Mouse (Mus musculus) cerebellum, adult (tissue): ENCODE measurements at regions not wholly inside any gene's neighbourhood (a gene's known extent, or its start where the extent isn't known, plus 50 kb on each side); places are given as distances from the start of the nearest gene placed in this dataset.
"Not testable (repeated sequence)": the region's sequence is repeated elsewhere in the genome, so short reads cannot be mapped to it uniquely, and the experiment has no call there.

ENCODE experiments used
- ATAC-seq: cut with Nextera tagmentation; 2 replicates; pipeline ENCODE4 v1.9.2; 2017; ENCODE audit warnings: mild to moderate bottlenecking, moderate library complexity, mixed read lengths; ENCODE audit not compliant: insufficient number of reproducible peaks, low FRiP score, low TSS enrichment

DNA sequence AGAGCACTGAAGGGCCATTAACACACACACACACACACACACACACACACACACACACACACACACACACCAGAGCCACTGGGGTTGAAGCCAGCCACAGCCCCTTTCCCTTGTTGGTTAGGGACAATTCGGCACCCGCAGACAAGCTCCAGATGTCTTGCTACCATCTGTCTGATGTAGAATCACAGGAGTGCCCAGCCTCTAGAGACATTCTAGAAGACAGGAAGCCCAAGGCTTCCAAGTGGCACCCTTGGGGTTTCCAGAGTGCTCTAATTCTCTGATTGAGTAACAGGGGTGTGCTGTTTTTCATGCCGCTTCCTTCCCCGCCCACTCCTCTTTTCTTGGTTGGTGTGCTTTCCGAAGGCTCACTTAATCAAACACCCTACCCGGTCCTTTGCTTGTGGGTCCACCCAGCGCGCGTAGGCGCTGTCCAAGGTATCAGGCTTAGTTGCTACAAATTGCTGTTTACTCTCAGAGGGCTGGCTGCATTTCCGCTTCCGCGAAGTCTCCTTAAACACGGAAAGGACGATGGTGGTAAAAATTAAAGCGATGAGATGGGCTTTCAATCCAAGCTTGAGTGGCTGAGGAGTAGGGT, 59.5 kb upstream of the Zbtb18 start:
- no peak for ATAC-seq

DNA sequence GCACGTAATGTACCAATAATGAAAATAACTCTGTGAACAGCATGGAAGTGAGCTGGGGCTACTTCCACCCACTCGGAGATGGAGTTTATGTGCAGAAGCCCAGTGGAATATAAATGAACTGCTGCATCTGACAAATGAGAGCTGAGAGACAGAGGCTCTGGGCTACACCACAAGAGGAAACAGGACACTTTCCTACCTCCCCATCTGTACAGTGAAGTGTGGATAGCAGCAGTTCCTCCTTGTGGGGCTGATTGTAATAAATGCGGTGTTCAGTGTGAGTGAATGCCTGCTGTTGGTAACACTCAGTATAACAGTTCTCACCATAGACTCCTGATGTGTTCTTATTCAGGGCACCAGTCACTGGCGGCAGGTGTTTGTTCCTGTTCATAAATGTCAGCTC, 60.0 kb upstream of the Zbtb18 start:
- ATAC-seq: no peak

DNA sequence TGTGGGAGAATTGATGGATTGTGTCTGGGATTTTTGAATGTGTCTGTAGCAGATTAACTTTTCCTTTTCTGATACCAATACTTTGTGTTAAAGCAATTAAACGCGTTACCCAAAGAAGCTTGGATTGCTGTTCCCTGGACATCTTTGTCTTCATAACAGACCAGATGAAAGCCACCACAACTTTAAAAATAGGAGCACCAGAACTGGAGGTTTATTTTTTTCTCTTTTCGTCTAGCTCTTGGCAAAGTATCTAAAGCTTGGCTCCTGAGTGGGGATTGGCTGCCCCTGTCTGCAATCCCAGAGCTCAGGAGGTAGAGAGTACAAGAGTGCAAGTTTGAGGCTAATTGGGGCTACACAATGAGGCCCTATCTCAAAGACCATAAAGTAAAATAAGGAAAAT, 64.0 kb upstream of the Zbtb18 start:
- ATAC-seq: no peak

DNA sequence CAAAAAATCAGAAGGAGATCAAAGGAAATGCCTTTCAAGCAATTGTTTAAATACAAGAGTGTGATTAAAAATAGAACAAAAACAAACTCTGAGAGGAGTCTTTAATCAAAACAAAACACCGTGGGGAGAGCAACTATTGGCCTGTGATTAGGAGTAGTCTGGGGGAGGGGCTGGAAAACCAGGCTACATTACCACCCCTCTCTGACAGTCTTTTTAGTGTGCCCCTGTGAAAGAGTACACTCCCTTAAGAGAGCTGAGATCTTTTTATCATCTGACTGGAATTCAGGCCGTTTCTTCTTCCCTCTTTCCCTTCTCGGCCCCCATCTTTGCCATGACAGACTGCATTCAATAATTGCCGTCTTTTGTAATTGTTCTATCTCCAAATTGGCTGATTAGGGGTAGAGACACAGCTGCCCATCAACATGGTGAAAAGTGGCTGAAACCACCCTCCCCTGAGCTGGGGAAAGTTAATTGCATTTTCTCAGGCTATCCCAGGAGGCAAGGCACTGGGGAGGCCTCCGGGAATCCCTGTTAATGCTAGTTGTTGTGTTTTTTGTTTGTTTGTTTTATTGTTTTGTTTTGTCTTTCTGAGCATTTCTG, 68.8 kb upstream of the Zbtb18 start:
- ATAC-seq: no peak

GRCm38 (mm10) chr1:177372066-177372465, 70.1 kb upstream of the Zbtb18 start:
- ATAC-seq: no peak

GRCm38 (mm10) chr1:177367864-177368610, 74.1 kb upstream of the Zbtb18 start:
- ATAC-seq: no peak

- no peak for ATAC-seq
These were observed 75.2 kb upstream of the Zbtb18 start for GRCm38 (mm10) chr1:177366914-177367313.

DNA sequence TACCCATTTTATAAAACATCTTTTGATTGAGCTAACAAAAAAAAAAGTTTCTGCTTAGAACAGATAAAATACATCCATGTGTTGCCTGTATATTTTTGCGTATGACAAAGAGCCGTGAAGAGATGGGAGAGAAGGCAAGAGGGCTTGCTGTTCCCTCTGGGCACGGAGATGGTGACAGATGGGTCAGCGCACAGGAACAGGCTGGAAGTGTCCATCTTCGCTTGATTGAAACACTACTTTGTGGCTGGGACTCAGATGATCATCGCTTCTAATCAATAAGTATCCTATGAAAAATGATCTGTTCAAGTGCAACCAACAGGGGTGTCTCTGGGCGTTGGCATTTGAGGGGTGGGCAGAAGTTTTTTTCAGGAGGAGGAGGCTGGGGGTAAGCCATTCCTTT, 75.7 kb upstream of the Zbtb18 start:
- ATAC-seq: peak; percentile 78; the same call in 1 of the 2 replicates

GRCm38 (mm10) chr1:177364355-177364754, 77.8 kb upstream of the Zbtb18 start:
- ATAC-seq: no peak

GRCm38 (mm10) chr1:177362398-177362797, 79.8 kb upstream of the Zbtb18 start:
- no peak for ATAC-seq

GRCm38 (mm10) chr1:177348400-177349092, 90.5 kb upstream of the Akt3 start:
- ATAC-seq: no peak

DNA sequence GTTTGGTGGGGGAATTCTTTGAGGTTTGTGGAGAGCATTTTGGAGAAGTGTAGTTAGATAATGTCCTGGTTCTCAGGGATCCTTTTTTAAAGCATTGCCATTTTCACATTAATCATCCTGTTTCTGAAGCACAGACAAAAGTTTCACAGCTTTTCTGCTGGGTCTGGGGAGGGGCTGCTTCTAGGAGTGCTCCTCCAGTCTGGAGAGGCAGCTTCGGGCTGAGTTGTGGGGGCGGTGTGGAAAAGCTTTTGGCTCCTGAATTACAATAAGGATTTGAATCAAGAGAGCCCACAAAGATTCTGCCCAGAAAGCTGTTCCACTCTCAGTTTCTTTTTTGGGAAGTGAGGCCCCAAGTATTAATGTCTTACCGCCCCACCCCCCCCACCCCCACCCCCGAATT, 89.2 kb upstream of the Akt3 start:
- no peak for ATAC-seq

- no peak for ATAC-seq
These were observed 88.5 kb upstream of the Akt3 start for GRCm38 (mm10) chr1:177346540-177346939.

- no peak for ATAC-seq
These were observed 87.5 kb upstream of the Akt3 start for GRCm38 (mm10) chr1:177345540-177345939.

DNA sequence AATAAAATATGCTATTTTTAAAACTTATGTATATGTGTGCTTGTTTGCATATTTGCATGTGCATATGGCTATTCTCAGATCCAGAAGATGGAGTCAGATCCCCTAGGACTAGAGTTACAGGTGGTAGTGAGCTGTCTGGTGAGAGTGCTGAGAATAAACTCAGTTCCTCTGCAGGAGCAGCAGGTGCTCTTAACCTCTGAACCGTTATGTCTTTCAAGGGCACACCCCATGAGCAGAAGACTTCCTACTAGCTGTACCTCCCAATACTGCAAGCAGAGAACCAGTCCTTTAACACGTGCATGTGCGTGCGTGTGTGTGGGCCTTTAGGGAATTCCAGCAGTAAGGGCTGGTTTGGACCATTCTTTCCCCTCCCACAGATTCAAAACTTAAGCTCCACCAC, 85.9 kb upstream of the Akt3 start:
- no peak for ATAC-seq

DNA sequence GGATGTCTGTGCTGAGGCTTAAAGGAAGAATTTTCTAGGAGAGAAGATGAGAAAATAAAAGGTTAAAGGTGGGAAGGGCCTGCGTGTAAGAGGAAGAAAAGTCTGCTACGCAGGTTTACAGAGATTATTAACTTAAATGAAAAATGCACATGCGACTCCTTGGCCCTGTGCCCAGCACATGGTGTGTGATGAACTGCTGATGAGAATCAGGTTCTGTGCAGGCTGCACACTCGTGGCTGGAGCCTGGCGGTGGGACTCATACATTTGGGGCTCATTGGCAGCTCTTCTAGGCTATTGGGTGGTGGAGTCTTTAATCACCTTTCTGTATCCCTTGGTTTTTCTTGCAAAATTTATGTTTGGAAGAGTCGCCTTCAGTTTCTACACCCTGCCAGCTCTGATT, 85.1 kb upstream of the Akt3 start:
- ATAC-seq: no peak

DNA sequence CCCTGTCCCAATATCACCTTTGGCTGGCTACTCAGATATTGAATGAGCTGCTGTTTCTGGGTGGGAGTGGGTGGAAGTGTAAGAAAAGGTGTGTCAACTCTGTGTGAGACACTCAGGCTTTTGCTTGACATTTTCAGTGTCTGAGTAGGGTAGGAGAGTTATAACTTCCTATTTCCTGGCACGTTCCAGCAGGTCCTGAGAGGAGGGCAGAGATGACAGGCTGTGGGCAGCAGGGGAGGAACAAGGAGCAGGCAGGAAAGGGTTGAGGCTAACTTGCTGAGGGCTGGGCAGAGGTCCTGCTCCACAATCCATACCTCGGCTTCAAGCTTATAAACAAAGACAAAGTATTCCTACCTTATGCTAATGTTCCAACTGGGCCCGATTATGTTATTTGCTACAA, 82.2 kb upstream of the Akt3 start:
- no peak for ATAC-seq

GRCm38 (mm10) chr1:177339207-177339787, 81.3 kb upstream of the Akt3 start:
- ATAC-seq: not testable (repeated sequence)

DNA sequence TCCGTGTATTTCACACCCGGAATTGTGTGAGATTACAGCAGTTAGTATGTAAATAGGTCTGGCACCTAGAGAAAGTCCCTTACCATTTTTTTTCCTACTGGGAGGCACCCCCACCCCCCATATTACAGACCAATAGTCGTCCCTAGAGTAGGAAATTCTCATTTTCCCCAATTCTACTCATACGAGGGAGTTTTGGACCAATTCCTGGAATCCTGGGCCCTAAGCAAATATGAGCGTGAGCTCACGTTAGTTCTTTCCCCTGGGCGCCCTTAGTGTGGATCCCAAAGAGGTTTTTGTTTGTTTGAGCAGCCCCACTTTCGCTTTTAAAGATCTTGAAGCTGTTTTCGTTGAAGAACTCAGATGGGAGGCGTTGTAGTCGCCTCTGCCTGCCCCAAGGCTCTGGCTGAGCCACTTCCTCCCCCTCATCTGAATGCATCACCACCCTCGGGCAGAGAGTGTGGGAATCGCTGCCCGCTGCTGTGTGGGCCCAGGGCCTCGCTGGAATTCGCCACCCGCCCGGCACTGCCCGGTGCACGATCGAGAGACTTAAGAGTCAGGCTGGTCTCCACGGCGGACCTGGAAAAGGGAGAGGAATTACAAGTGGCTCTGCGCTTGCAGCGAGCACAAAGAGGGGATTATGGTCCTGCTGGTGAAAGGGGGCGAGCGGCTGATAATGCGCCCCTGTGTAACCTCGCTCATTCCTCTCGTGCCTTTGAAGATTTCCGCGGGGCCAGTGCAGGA, 80.6 kb upstream of the Akt3 start:
- peak; percentile 88 for ATAC-seq

GRCm38 (mm10) chr1:177337756-177338155, 79.8 kb upstream of the Akt3 start:
- no peak for ATAC-seq
